Mouse (Mus musculus): Measurements from ENCODE around the gene Ngef. TPM values are rescaled to one million over a fixed set of nuclear protein-coding genes. Genes with fewer than 3 reads are reported as not detected.

The Ngef gene
- polyA plus RNA-seq (2015; fragmentation: Nextera tagmentation; extraction: Ambion mirVana) = 0.34 and 1.0 TPM in 2 replicates

DNA sequence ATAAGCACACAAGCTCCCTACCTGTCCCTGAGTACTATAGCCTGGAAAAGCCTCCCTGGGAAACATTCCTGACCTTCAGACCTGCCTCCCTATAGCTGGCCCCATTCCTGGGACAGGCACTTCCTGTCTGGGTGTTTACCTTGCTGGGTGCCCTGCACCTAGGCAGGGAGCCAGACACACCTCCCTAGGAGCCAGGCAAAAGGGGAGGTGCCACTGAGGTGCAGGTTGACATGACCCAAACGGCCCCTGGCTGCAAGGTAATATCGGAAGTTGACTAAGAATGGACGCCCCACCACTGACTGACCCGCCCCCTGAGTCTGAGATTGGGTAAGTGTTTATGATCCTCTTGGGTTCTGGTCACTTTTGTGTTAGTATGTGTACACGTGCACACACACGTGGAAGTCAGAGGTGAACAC is at the start of gene Ngef:
Gene Ngef, minus strand, starts transcription at position 71 of the 416 bp plus-strand sequence.
- Histone ChIP-seq H3K9ac (no peak within 1 kb of the TSS), H3K4me2 (no peak within 1 kb of the TSS), H3K27ac (peak within 1 kb of the TSS; percentile 5), H3K4me1 (replicated peaks) (peaks cover 4% of the 10 kb centered on the region), H3K36me3 (no peaks in the 10 kb centered on the region), H3K4me3 (no peak within 1 kb of the TSS), H3K27me3 (no peaks in the 10 kb centered on the region), H3K9me3 (replicated peaks) (no peaks in the 10 kb centered on the region)
- 72% methylated on average over 6 of the region's 6 CpGs for WGBS
- no peak for ATAC-seq (replicated peaks; ENCODE audit: insufficient number of reproducible peaks, insufficient read depth, low FRiP score, low read depth)

DNA sequence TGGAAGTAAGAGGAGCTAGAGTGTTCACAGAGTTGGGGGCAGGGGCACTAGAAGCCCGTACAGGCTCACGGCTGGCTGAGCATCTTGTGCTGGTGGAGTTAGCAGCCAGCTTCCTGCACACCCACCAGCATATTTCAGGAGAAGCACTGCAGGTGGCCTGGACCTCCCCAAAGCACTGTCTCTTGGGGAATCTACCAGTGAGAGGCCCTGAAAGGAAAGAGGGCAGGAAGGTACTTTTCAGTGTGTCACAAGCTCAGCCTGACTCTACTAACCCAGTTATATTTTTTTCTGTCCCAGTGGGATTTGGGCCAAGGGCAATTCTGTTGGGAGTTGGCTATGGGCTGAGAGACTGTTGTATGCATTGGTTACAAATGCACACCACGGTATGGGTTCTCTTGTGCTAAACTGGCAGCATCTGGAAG is 48.2 kb upstream of the Ngef start:
- H3K9me3 ChIP-seq (replicated peaks) = no peaks in the 10 kb centered on the region
- no peak overlapping the region for H3K27ac ChIP-seq
- WGBS = 58% methylated on average over 3 of the region's 3 CpGs
- peak overlapping the region; percentile 56 for H3K4me2 ChIP-seq
- no peak for ATAC-seq (replicated peaks; ENCODE audit: insufficient number of reproducible peaks, insufficient read depth, low FRiP score, low read depth)
- H3K4me1 ChIP-seq (replicated peaks) = peaks cover 12% of the 10 kb centered on the region
- no peaks in the 10 kb centered on the region for H3K36me3 ChIP-seq
- H3K9ac ChIP-seq = no peak overlapping the region
- no peaks in the 10 kb centered on the region for H3K27me3 ChIP-seq
- peak overlapping the region; percentile 48 for H3K4me3 ChIP-seq

DNA sequence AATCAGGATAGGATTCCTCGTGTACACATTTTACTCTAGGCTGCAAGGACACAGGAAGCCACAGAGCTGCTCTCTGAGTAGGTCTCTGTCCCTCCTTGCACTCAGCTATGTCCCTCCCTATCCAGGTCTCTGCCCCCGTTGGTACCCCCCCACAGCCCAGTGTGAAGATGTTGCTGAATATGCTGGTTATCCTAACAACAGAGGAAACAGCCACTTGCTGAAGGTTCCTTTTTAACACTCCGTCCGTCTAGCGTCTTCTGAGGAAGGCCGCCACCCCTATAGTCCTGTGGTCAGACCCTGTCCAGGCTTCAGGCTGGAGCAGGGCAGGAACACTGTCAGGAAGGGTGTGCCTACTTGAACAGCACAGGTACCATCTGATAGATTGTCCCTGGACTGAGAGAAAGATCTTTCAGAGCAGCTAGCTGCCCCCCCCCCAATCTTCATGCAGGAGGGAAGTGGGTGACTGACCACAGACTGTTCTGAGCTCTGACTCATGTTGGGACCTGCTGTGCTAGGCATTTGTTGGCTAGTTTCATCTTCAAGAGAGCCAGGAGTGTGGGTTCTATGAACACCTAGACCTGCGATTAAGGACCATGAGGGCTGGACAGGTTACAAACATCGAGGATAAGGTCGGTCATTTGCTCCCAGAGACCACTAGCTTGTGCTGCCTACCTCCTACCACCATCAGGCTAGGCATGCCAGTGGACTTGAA is 47.6 kb upstream of the Ngef start:
- Histone ChIP-seq H3K27me3 (no peaks in the 10 kb centered on the region), H3K9me3 (replicated peaks) (no peaks in the 10 kb centered on the region), H3K4me3 (peak overlapping the region; percentile 48), H3K27ac (peak overlapping the region; percentile 63; the same call in 1 of the 2 replicates), H3K4me2 (peak overlapping the region; percentile 56), H3K4me1 (replicated peaks) (peaks cover 8% of the 10 kb centered on the region), H3K36me3 (no peaks in the 10 kb centered on the region), H3K9ac (no peak overlapping the region)
- peak; percentile 47; the same call in 1 of the 2 replicates for ATAC-seq (replicated peaks; ENCODE audit: insufficient number of reproducible peaks, insufficient read depth, low FRiP score, low read depth)
- 67% methylated on average over 9 of the region's 9 CpGs for WGBS

DNA sequence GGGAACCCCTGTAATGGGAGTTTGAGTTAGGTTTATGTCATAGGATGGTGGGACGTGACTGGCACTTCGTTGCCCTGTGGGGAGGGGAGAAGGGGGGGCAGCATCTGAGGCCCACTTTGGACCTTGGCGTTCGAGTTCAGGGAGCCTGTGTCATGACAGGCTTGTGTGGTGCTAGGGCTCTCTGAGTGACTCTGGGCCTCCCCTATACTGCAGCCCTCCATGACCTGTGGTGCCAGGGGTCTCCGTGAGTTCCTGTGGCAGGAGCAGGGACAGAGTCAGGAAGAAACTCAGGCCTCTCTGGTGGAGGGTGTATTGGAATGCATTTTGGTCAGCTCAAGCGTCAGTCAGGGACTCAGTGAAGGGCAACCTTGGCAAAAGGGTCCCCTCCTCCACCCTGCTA is 47.0 kb upstream of the Ngef start:
- Histone ChIP-seq H3K27ac (peak overlapping the region; percentile 63), H3K4me1 (replicated peaks) (peaks cover 8% of the 10 kb centered on the region), H3K4me2 (peak overlapping the region; percentile 56), H3K36me3 (no peaks in the 10 kb centered on the region), H3K4me3 (peak overlapping the region; percentile 48), H3K9me3 (replicated peaks) (no peaks in the 10 kb centered on the region), H3K9ac (peak overlapping the region; percentile 25; the same call in 1 of the 2 replicates), H3K27me3 (no peaks in the 10 kb centered on the region)
- WGBS = 68% methylated on average over 6 of the region's 6 CpGs
- 0 out of 2 replicates have a peak, but pooled peaks have one; percentile 24 for ATAC-seq (replicated peaks; ENCODE audit: insufficient number of reproducible peaks, insufficient read depth, low FRiP score, low read depth)

DNA sequence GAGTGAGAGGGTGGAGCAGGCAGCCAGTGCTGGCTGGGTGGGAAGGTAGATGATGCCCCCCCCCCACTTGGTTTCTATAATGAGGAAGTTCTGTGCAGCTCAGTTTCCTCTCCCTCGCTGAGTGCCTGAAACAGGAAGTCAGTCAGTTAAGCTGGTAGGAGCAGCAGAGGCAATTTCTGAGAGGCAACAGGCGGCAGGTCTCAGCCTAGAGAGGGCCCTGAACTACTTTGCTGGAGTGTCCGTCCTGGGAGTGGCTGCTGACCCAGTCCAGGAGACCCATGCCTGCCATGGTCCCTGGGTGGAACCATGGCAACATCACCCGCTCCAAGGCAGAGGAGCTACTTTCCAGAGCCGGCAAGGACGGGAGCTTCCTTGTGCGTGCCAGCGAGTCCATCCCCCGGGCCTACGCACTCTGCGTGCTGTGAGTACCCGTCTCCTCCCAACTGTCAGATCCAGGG is 46.6 kb upstream of the Ngef start, which contains the start of gene Inpp5d:
Gene Inpp5d, plus strand, starts transcription at position 102 of the 458 bp plus-strand sequence.
- Histone ChIP-seq H3K36me3 (no peaks in the 10 kb centered on the region), H3K4me3 (peak within 1 kb of the TSS; percentile 48), H3K27ac (peak within 1 kb of the TSS; percentile 63), H3K4me2 (peak within 1 kb of the TSS; percentile 56), H3K9me3 (replicated peaks) (no peaks in the 10 kb centered on the region), H3K4me1 (replicated peaks) (peaks cover 8% of the 10 kb centered on the region), H3K27me3 (no peaks in the 10 kb centered on the region), H3K9ac (peak within 1 kb of the TSS; percentile 25; the same call in 1 of the 2 replicates)
- ATAC-seq (replicated peaks; ENCODE audit: insufficient number of reproducible peaks, insufficient read depth, low FRiP score, low read depth) = peak; percentile 65
- 66% methylated on average over 12 of the region's 12 CpGs for WGBS

DNA sequence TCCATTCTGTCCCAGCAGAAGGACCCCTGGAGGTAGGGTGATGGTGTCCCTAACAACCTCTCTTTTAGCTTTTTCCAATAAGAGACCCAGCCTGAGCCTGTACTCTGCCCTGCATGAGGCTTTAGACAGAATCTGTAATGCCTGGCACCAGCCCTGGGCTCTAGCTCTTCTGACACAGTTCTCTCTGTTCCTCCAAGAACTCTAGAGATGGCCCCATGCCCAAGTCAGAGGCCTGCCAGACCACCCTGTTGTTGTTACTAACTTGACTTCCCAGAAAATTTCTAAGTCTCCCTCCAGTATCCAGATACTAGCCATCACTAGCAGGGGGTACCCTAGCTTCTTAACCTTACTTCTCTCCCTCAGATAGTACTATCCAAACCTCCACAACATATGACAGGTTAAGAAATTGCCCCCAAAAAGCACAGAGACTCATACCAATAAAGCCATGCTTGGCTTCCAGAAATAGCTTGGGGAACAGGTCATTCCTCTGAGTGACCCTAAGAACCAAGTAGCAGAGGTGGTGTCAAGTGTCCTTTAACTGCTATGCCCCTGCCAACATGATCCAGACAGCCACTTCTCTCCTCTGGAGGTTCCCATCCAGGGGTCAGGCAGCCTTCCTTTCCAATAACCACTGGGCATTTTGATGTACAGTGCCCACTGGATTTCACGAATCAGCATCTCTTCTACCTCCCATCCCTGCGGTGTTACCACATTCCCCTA is 41.1 kb upstream of the Ngef start:
- Histone ChIP-seq H3K9ac (no peak overlapping the region), H3K9me3 (replicated peaks) (no peaks in the 10 kb centered on the region), H3K27ac (no peak overlapping the region), H3K4me1 (replicated peaks) (no peaks in the 10 kb centered on the region), H3K4me2 (no peak overlapping the region), H3K4me3 (no peak overlapping the region), H3K36me3 (no peaks in the 10 kb centered on the region), H3K27me3 (no peaks in the 10 kb centered on the region)
- WGBS = 86% methylated on average over 2 of the region's 2 CpGs
- ATAC-seq (replicated peaks; ENCODE audit: insufficient number of reproducible peaks, insufficient read depth, low FRiP score, low read depth) = no peak

DNA sequence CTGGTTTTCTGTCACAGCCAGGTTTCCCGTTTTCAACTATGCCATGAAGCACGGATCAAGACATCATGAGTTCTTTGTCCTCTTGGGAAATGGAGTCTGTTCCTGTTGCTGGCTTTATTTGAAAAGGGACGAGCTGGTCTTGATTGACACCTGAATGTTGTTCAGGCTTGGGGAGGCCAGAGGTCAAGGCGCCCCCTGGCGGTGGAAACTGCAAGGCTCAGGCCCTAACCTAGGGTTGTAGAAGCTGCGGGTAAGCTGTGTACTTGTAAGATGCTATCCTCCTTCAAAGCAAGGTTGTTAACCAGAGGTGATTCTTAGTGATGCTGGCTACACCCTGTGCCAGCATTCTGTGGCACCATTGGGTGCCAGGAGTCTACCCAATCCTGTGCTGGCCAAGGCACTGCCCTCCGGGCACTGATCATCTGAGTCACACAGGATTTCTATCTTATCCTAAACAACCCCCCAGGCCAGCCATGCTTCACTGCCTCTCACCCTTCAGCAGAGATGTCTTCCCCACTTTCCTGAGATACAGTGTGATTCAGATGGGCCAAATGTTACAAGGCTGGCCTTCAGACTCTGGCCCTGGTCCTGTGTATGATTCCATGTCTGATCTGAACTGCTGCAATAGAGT is 34.9 kb upstream of the Ngef start:
- no peak overlapping the region for H3K27ac ChIP-seq
- ATAC-seq (replicated peaks; ENCODE audit: insufficient number of reproducible peaks, insufficient read depth, low FRiP score, low read depth) = no peak
- H3K4me3 ChIP-seq = no peak overlapping the region
- H3K9ac ChIP-seq = no peak overlapping the region
- no peaks in the 10 kb centered on the region for H3K4me1 ChIP-seq (replicated peaks)
- 0 out of 2 replicates have a peak, but pooled peaks cover 4% of the 10 kb centered on the region for H3K27me3 ChIP-seq
- no peaks in the 10 kb centered on the region for H3K9me3 ChIP-seq (replicated peaks)
- H3K4me2 ChIP-seq = no peak overlapping the region
- 32% methylated on average over 7 of the region's 7 CpGs for WGBS
- H3K36me3 ChIP-seq = no peaks in the 10 kb centered on the region

DNA sequence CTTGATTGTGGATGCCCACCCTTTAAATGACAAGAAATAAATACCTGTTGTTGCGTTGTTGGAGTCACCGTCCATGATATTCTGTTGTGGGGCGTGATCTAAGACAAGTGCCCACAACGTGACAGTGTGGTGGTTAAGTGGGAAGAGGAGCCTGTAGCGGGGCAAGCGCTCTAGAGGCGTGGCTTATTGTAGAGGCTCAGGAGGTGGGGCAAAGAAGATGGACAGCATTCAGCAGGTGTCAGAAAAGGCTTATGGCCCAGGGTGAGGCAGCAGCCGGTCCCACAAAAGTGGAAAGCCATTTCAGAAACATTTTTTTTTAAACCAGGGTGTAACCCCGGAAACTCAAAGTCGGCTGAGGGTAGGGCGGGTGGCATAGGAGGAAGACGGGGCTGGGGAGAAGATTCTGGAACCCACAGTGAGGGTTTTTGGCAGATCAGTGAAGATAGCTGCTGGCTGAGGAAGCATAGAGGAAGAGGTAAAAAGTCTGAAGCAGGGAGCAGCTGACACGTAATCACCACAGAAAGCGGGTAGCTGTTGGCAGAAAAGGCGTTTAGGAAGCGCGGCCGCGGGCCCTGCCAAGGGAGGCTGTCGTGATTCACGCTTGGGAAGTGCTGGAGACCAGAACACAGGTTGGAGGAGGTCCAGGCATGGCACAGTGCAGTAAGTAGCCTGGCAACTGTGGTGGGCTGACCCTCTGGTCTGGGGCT is 33.9 kb upstream of the Ngef start:
- no peaks in the 10 kb centered on the region for H3K36me3 ChIP-seq
- H3K4me1 ChIP-seq (replicated peaks) = no peaks in the 10 kb centered on the region
- H3K27me3 ChIP-seq = 0 out of 2 replicates have a peak, but pooled peaks cover 4% of the 10 kb centered on the region
- no peak overlapping the region for H3K9ac ChIP-seq
- H3K4me2 ChIP-seq = no peak overlapping the region
- no peak overlapping the region for H3K4me3 ChIP-seq
- no peak overlapping the region for H3K27ac ChIP-seq
- no peak for ATAC-seq (replicated peaks; ENCODE audit: insufficient number of reproducible peaks, insufficient read depth, low FRiP score, low read depth)
- WGBS = 65% methylated on average over 21 of the region's 21 CpGs
- no peaks in the 10 kb centered on the region for H3K9me3 ChIP-seq (replicated peaks)

DNA sequence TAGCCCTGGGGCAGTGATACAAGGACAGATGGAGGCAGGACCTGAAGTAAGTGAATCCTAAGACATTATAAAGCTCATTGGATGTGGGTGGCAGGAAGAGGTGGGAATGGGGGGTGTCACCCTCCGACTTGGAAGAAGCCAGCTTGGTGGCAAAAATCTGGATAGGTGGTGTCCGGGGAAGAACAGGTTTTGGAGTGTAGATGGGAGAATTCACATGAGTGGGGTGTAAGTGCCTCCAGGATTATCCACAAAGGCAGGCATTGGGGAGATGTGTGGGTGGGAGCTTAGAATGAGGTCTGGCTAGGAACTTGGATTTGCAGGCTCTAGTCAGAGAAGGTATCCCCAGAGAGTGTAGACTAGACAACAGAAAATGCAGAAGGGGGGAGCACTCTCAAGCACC is 31.6 kb upstream of the Ngef start:
- no peak overlapping the region for H3K27ac ChIP-seq
- H3K4me1 ChIP-seq (replicated peaks) = no peaks in the 10 kb centered on the region

DNA sequence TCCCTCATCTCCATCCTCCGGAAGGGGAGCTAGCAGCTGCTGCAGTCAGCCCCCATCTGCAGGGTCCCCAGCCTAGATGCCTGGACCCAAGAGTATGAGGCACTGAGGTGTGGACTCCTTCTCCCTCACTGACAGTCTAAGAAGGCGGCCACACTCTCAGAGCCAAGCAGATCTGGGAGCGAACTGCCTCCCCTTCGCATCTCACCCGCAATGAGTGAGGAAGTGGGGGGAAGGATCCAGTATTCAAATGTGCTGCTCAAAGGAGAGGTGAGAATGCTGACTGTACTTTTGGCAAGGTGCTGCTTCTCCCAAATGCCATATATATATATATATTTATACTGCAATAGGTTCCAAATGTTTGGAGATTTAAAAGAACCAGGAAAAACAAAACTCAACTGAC is 29.7 kb upstream of the Ngef start:
- no peak for ATAC-seq (replicated peaks; ENCODE audit: insufficient number of reproducible peaks, insufficient read depth, low FRiP score, low read depth)
- Histone ChIP-seq H3K4me2 (no peak overlapping the region), H3K4me3 (no peak overlapping the region), H3K27ac (no peak overlapping the region), H3K9ac (no peak overlapping the region), H3K36me3 (no peaks in the 10 kb centered on the region), H3K27me3 (no peaks in the 10 kb centered on the region), H3K9me3 (replicated peaks) (no peaks in the 10 kb centered on the region), H3K4me1 (replicated peaks) (no peaks in the 10 kb centered on the region)
- WGBS = 82% methylated on average over 5 of the region's 5 CpGs

More for the DNA sequence above, 31.6 kb upstream of the Ngef start:
- no peak overlapping the region for H3K9ac ChIP-seq
- 0 out of 2 replicates have a peak, but pooled peaks cover 4% of the 10 kb centered on the region for H3K27me3 ChIP-seq
- no peaks in the 10 kb centered on the region for H3K9me3 ChIP-seq (replicated peaks)
- WGBS = 83% methylated on average over 2 of the region's 2 CpGs
- H3K36me3 ChIP-seq = no peaks in the 10 kb centered on the region
- ATAC-seq (replicated peaks; ENCODE audit: insufficient number of reproducible peaks, insufficient read depth, low FRiP score, low read depth) = no peak
- no peak overlapping the region for H3K4me2 ChIP-seq
- H3K4me3 ChIP-seq = no peak overlapping the region

All from heart, embryonic 15.5 days (tissue).